Mouse (Mus musculus) liver, embryonic 16.5 days (tissue): Measurements from ENCODE around the gene Wdr5b. TPM values are rescaled to one million over a fixed set of nuclear protein-coding genes. Genes with fewer than 3 reads are reported as not detected.

ENCODE experiments used
- ATAC-seq: fragments of 200-750 bp; cut with Nextera tagmentation; 2 replicates; pipeline ENCODE4 v1.8.0; 2017; ENCODE audit warnings: low read depth, mild to moderate bottlenecking, moderate number of reproducible peaks, moderate library complexity
- H3K27ac ChIP-seq: fragments of 300-500 bp; sonication (generic); 2 replicates; pipeline ENCODE4 v1.5.1; 2014; ENCODE audit warnings: mild to moderate bottlenecking, low read length
- H3K27me3 ChIP-seq: fragments of 300-500 bp; sonication (generic); 2 replicates; pipeline ENCODE4 v1.6.1; 2014; ENCODE audit warnings: low read depth, low read length, mixed read lengths; ENCODE audit not compliant: control insufficient read depth, insufficient read depth
- H3K36me3 ChIP-seq: fragments of 300-500 bp; sonication (generic); 2 replicates; pipeline ENCODE4 v1.6.1; 2014; ENCODE audit warnings: mild to moderate bottlenecking; ENCODE audit not compliant: control insufficient read depth, insufficient read depth
- H3K4me1 ChIP-seq: fragments of 300-500 bp; sonication (generic); 2 replicates; pipeline ENCODE4 v1.6.1; 2014; ENCODE audit warnings: low read depth, low read length, mixed read lengths; ENCODE audit not compliant: control insufficient read depth
- H3K4me2 ChIP-seq: fragments of 300-500 bp; sonication (generic); 2 replicates; pipeline ENCODE4 v1.6.1; 2014; ENCODE audit warnings: low read depth, low read length, mixed read lengths
- H3K4me3 ChIP-seq: fragments of 300-500 bp; sonication (generic); 2 replicates; pipeline ENCODE4 v1.5.1; 2014; ENCODE audit warnings: low read depth, mild to moderate bottlenecking, low read length
- H3K9ac ChIP-seq: fragments of 300-500 bp; sonication (generic); 2 replicates; pipeline ENCODE4 v1.6.1; 2014; ENCODE audit warnings: low read depth, low read length
- H3K9me3 ChIP-seq: fragments of 300-500 bp; sonication (generic); replicated peaks from 2 replicates; pipeline ENCODE4 v1.6.1; 2016; ENCODE audit warnings: low read length; ENCODE audit not compliant: control insufficient read depth
- WGBS: fragments of 180-500 bp; shearing (Covaris S2); extraction: QIAGEN DNeasy Blood & Tissue Kit; methylation state at CpG from one replicate; pipeline ENCODE4 v1.1.7; 2014; ENCODE audit not compliant: insufficient replicate concordance; 5-methylcytosine and 5-hydroxymethylcytosine counted together
- polyA plus RNA-seq: library from polyadenylated mRNA; unstranded; fragments of >200 nt; fragmentation: Nextera tagmentation; extraction: Ambion mirVana; gene quantifications from 2 replicates; pipeline ENCODE4 v1.2.1, GENCODE M21; 2015

Gene Wdr5b
- polyA plus RNA-seq, 1 experiment from 2014 or later: 2.1 TPM

DNA sequence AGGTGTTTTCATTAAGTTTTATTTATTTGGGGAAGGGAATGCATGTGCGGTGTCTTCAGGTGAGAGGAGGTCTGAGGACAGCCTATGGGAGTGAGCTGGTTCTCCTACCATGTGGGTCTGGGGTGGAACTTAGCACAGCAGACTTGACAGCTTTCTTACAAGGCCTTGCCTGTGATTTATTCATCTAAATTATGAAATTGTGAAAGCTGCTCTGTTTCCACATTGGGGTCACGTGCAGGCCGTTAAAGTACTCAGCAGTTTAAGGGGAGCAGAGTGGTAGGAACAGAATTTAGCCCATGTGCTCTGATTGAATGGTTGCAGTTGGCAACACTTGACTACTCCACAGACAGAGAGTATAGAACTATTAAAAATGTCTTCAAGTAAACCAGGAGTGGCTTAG lies 38.9 kb downstream of the Wdr5b start:
- no peaks in the 10 kb centered on the region for H3K9me3 ChIP-seq
- ATAC-seq: no peak

DNA sequence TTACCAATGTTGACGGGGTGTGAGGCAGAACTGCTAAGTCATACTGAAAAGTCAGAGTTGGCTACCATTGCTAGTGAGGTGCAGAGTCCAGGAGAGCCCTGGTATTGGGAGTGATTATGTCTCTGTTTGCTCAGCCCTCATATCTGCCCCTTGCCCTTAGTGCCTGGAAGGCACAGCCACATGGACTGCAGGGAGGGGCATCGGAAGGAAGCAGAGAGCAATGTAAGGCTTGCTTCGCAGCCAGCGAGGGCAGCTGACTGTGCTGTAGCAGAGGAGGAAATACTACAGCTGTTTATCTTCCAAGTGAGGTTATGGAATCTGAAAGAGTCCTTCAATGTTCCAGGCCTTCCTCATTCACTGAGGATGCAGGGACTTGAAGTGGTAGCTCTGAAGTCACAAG lies 46.9 kb downstream of the Wdr5b start:
- peak; percentile 94 for ATAC-seq
- Histone ChIP-seq H3K27me3 (no peaks in the 10 kb centered on the region), H3K4me1 (peaks cover 3% of the 10 kb centered on the region; the same call in 1 of the 2 replicates), H3K36me3 (peaks cover 9% of the 10 kb centered on the region), H3K9me3 (no peaks in the 10 kb centered on the region), H3K27ac (peak overlapping the region; percentile 39), H3K4me3 (no peak overlapping the region), H3K9ac (no peak overlapping the region), H3K4me2 (no peak overlapping the region)
- 58% methylated on average over 4 of the region's 4 CpGs for WGBS

More for the DNA sequence above, 38.9 kb downstream of the Wdr5b start:
- Histone ChIP-seq H3K27me3 (no peaks in the 10 kb centered on the region), H3K4me2 (no peak overlapping the region), H3K27ac (no peak overlapping the region), H3K9ac (no peak overlapping the region), H3K4me3 (no peak overlapping the region), H3K4me1 (no peaks in the 10 kb centered on the region), H3K36me3 (no peaks in the 10 kb centered on the region; the same call in 1 of the 2 replicates)
- 80% methylated on average over 3 of the region's 3 CpGs for WGBS

DNA sequence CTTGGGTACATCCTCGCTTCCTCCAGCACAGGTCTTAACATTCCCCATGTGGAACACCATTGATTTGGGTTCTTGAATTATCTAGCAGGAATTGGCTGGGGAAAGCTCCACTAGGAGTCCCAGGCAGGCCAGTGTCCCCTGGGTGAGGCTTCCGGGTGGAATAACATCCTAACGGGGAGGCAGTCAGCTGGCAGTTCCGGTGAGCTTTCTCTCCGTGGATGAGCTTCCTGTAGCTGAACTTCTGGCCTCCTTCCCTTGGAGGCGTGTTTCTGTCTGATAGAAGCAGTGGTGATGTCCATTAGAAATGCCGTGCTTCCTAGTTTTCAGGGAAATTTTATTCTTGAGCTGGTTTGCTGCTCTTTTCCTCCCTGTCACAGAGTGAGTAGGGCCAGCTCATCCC lies 48.1 kb downstream of the Wdr5b start:
- Histone ChIP-seq H3K9ac (no peak overlapping the region), H3K27me3 (no peaks in the 10 kb centered on the region), H3K4me3 (no peak overlapping the region), H3K9me3 (no peaks in the 10 kb centered on the region), H3K4me1 (peaks cover 3% of the 10 kb centered on the region; the same call in 1 of the 2 replicates), H3K4me2 (no peak overlapping the region), H3K36me3 (peaks cover 9% of the 10 kb centered on the region), H3K27ac (no peak overlapping the region)
- WGBS: 80% methylated on average over 7 of the region's 7 CpGs
- no peak for ATAC-seq

DNA sequence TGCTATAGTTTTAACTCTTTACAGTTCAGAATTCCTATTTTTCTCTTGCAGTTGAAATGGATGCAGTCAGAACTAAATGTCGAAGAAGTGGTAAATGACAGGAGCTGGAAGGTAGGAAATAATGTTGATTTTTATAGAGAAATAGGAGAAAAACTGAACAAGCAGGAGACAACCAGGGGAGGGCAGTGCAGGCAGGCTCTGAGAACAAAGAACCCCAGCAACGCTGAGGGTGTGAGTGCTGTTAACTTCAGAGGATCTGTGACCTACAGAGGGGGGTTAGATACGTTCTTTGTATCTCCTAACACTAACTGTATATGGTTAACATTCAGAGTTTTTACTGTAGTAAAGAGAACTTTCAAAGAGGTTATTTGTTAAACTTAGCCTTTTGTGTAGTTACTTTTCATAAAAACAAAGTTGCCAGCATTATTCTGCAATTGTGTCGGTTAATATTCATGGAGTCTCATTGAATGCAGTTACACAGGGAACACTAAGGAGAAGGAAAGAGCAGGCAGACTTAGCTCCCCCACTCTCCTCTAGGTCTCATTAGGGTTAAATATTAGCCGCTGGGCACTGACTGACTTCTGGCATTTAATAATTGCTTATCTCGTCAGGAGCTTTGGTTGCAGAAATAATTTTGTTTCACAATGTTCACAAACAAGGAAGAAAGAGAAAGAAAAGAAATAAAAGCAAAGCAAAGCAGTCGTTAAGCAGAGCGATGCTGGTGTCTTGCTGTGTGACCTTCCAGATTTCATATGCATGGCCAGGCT lies 49.0 kb downstream of the Wdr5b start:
- no peak overlapping the region for H3K9ac ChIP-seq
- peaks cover 9% of the 10 kb centered on the region for H3K36me3 ChIP-seq
- ATAC-seq: no peak
- peaks cover 3% of the 10 kb centered on the region; the same call in 1 of the 2 replicates for H3K4me1 ChIP-seq
- no peak overlapping the region for H3K27ac ChIP-seq
- 67% methylated on average over 8 of the region's 8 CpGs for WGBS
- no peaks in the 10 kb centered on the region for H3K27me3 ChIP-seq
- no peak overlapping the region for H3K4me3 ChIP-seq
- H3K9me3 ChIP-seq: no peaks in the 10 kb centered on the region
- no peak overlapping the region for H3K4me2 ChIP-seq

DNA sequence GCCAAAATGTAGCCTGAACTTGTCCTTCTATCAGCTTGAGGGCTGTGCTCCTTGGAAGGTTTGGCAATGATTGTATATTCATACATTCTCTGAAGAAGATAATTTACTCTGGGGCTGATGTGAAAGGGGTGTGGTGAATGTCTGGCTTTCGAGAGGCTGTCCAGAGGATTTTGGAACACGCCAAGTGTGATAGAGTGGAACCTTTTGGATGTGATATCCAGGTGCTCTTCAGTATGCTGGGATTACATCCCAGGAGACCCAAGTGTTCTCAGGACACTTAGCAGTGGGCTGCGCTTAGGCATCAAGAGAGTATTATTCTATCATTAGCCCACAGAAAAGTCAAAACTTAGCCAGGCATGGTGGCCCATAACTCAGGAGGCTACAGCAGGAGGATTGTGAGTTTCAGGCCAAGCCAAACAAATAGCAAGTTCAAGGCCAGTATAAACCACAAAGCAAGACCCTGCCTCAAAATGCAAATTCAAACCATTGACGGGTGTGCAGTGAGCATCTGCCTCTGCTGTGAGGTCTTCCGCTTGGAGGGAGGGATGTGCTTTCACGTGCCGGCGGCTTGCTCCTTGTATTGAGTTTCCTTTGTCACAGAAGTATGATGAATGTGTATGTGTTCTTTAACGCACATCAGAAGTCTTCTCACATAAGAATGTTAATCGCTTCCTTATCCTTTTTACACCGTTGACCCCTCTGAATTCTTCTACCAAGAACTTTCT lies 50.0 kb downstream of the Wdr5b start:
- H3K4me1 ChIP-seq: peaks cover 3% of the 10 kb centered on the region; the same call in 1 of the 2 replicates
- WGBS: 89% methylated on average over 11 of the region's 11 CpGs
- H3K9me3 ChIP-seq: no peaks in the 10 kb centered on the region
- no peak overlapping the region for H3K4me2 ChIP-seq
- H3K27ac ChIP-seq: no peak overlapping the region
- ATAC-seq: no peak
- no peak overlapping the region for H3K4me3 ChIP-seq
- H3K9ac ChIP-seq: no peak overlapping the region
- no peaks in the 10 kb centered on the region for H3K27me3 ChIP-seq
- peaks cover 5% of the 10 kb centered on the region; the same call in 1 of the 2 replicates for H3K36me3 ChIP-seq

Other genes with a start within 250 kb of the Wdr5b start
- 1.4 and 1.5 TPM in 2 replicates for gene Parp14, start 169.6 kb upstream of the Wdr5b start, polyA plus RNA-seq
- gene Parp9, start 102.7 kb upstream of the Wdr5b start, polyA plus RNA-seq: 7.3 and 7.7 TPM in 2 replicates
- 4.7 and 5.5 TPM in 2 replicates for gene Dtx3l, start 102.0 kb upstream of the Wdr5b start, polyA plus RNA-seq
- gene Kpna1, start 62.4 kb upstream of the Wdr5b start, polyA plus RNA-seq: 31.3 and 34.1 TPM in 2 replicates
- 223 and 235 TPM in 2 replicates for gene Fam162a, start 30.4 kb downstream of the Wdr5b start, polyA plus RNA-seq
- gene Ccdc58, start 30.5 kb downstream of the Wdr5b start, polyA plus RNA-seq: 43.8 and 44.6 TPM in 2 replicates
- 0.02 and 0.04 TPM in 2 replicates for gene Csta1, start 90.1 kb downstream of the Wdr5b start, polyA plus RNA-seq
- 82.3 and 84.4 TPM in 2 replicates for gene Stfa2l1, start 115.6 kb downstream of the Wdr5b start, polyA plus RNA-seq
- gene Gm5483, start 143.0 kb downstream of the Wdr5b start, polyA plus RNA-seq: 264 and 272 TPM in 2 replicates
- 6.5 and 9.9 TPM in 2 replicates for gene Gm5416, start 169.2 kb downstream of the Wdr5b start, polyA plus RNA-seq
- gene 2010005H15Rik, start 180.3 kb downstream of the Wdr5b start, polyA plus RNA-seq: 29.6 and 30.0 TPM in 2 replicates
- gene Stfa1, start 235.8 kb downstream of the Wdr5b start, polyA plus RNA-seq: 657 and 688 TPM in 2 replicates